Mouse (Mus musculus): ENCODE results near the gene Cpvl. TPM values are rescaled to one million over a fixed set of nuclear protein-coding genes. Genes with fewer than 3 reads are reported as not detected.

Cpvl gene
- total RNA-seq, 2 experiments from 2014 or later: not detected

GRCm38 (mm10) chr6:53939752-53940151, 38.7 kb downstream of the Cpvl start:
- no peak for ATAC-seq (replicated peaks; ENCODE audit: poor library complexity, severe bottlenecking)

GRCm38 (mm10) chr6:53938942-53939341, 39.5 kb downstream of the Cpvl start:
- ATAC-seq (replicated peaks; ENCODE audit: poor library complexity, severe bottlenecking): no peak

- no peak for ATAC-seq (replicated peaks; ENCODE audit: poor library complexity, severe bottlenecking)
Measured at GRCm38 (mm10) chr6:53937143-53938134, 41.0 kb downstream of the Cpvl start.

- ATAC-seq (replicated peaks; ENCODE audit: poor library complexity, severe bottlenecking): no peak
Measured at GRCm38 (mm10) chr6:53931605-53932004, 46.9 kb downstream of the Cpvl start.

- no peak for ATAC-seq (replicated peaks; ENCODE audit: poor library complexity, severe bottlenecking)
Measured at GRCm38 (mm10) chr6:53929858-53930257, 48.6 kb downstream of the Cpvl start.

GRCm38 (mm10) chr6:53926197-53926596, 52.3 kb downstream of the Cpvl start:
- ATAC-seq (replicated peaks; ENCODE audit: poor library complexity, severe bottlenecking): no peak

GRCm38 (mm10) chr6:53925192-53925591, 53.3 kb downstream of the Cpvl start:
- no peak for ATAC-seq (replicated peaks; ENCODE audit: poor library complexity, severe bottlenecking)

GRCm38 (mm10) chr6:53920041-53920440, 58.4 kb downstream of the Cpvl start:
- no peak for ATAC-seq (replicated peaks; ENCODE audit: poor library complexity, severe bottlenecking)

GRCm38 (mm10) chr6:53917026-53917558, 61.4 kb downstream of the Cpvl start:
- no peak for ATAC-seq (replicated peaks; ENCODE audit: poor library complexity, severe bottlenecking)

GRCm38 (mm10) chr6:53915347-53915746, 63.1 kb downstream of the Cpvl start:
- ATAC-seq (replicated peaks; ENCODE audit: poor library complexity, severe bottlenecking): no peak

GRCm38 (mm10) chr6:53913151-53913550, 65.3 kb downstream of the Cpvl start:
- ATAC-seq (replicated peaks; ENCODE audit: poor library complexity, severe bottlenecking): no peak

GRCm38 (mm10) chr6:53912112-53912782, 66.2 kb downstream of the Cpvl start:
- ATAC-seq (replicated peaks; ENCODE audit: poor library complexity, severe bottlenecking): no peak

GRCm38 (mm10) chr6:53909986-53910385, 68.5 kb downstream of the Cpvl start:
- ATAC-seq (replicated peaks; ENCODE audit: poor library complexity, severe bottlenecking): no peak

- ATAC-seq (replicated peaks; ENCODE audit: poor library complexity, severe bottlenecking): no peak
Measured at GRCm38 (mm10) chr6:53909446-53909845, 69.0 kb downstream of the Cpvl start.

- no peak for ATAC-seq (replicated peaks; ENCODE audit: poor library complexity, severe bottlenecking)
Measured at GRCm38 (mm10) chr6:53906871-53907270, 71.6 kb downstream of the Cpvl start.

GRCm38 (mm10) chr6:53906051-53906462, 72.4 kb downstream of the Cpvl start:
- 0 out of 2 replicates have a peak, but pooled peaks have one; percentile 29 for ATAC-seq (replicated peaks; ENCODE audit: poor library complexity, severe bottlenecking)

- peak; percentile 87 for ATAC-seq (replicated peaks; ENCODE audit: poor library complexity, severe bottlenecking)
Measured at GRCm38 (mm10) chr6:53905576-53905975, 72.9 kb downstream of the Cpvl start.

GRCm38 (mm10) chr6:53904703-53905395, 73.6 kb downstream of the Cpvl start:
- no peak for ATAC-seq (replicated peaks; ENCODE audit: poor library complexity, severe bottlenecking)

- no peak for ATAC-seq (replicated peaks; ENCODE audit: poor library complexity, severe bottlenecking)
Measured at GRCm38 (mm10) chr6:53904186-53904585, 74.3 kb downstream of the Cpvl start.

- no peak for ATAC-seq (replicated peaks; ENCODE audit: poor library complexity, severe bottlenecking)
Measured at GRCm38 (mm10) chr6:53901741-53902140, 76.7 kb downstream of the Cpvl start.

All from granulocyte monocyte progenitor cell, adult 5-6 weeks (primary cell).